Mouse (Mus musculus) G1E (cell line): ENCODE data around the gene Maml3.

ENCODE experiments used
- CTCF ChIP-seq: IDR thresholded peaks from 2 replicates; pipeline ENCODE4 v1.5.1; 2012; ENCODE audit warnings: low read depth, low read length, inconsistent platforms, mixed read lengths
- GATA1 ChIP-seq: IDR thresholded peaks from 2 replicates; pipeline ENCODE4 v1.6.1; 2012; ENCODE audit warnings: borderline replicate concordance, low read length, inconsistent platforms, mixed read lengths

GRCm38 (mm10) chr3:52151155-52151554 is 46.3 kb upstream of the Maml3 start:
- TF ChIP-seq GATA1: no peak
- no peak for TF ChIP-seq CTCF
